Mouse (Mus musculus) MEL (cell line): ENCODE measurements around the gene Tbc1d16. TPM values are rescaled to one million over a fixed set of nuclear protein-coding genes. Genes with fewer than 3 reads are reported as not detected.

Source experiments
- DNase-seq: peaks from one replicate; pipeline ENCODE4 v3.0.0; 2011; ENCODE audit warnings: low read depth, low spot score
- H3K27ac ChIP-seq: 2 replicates; pipeline ENCODE4 v1.5.1; 2012; ENCODE audit warnings: low read depth, mild to moderate bottlenecking, control low read depth, low read length, moderate library complexity; ENCODE audit not compliant: control insufficient read depth
- H3K27me3 ChIP-seq, 2 experiments: fragments of 150-350 bp in 1 of 2; sonication (generic) in 1 of 2; 2 replicates each; pipeline ENCODE4 v1.6.1; 2012; ENCODE audit warnings: low read length in 2 of 2, mild to moderate bottlenecking in 2 of 2, improper control_type of control experiment in 1 of 2, moderate library complexity in 1 of 2; ENCODE audit not compliant: insufficient read depth in 2 of 2, control insufficient read depth in 1 of 2
- H3K36me3 ChIP-seq, 2 experiments: 2 replicates each; pipeline ENCODE4 v1.6.1; 2012 to 2014; ENCODE audit warnings: low read length in 2 of 2, improper control_type of control experiment in 1 of 2, inconsistent platforms in 1 of 2, mild to moderate bottlenecking in 1 of 2; ENCODE audit not compliant: insufficient read depth in 2 of 2, control insufficient read depth in 1 of 2
- H3K4me1 ChIP-seq, 2 experiments: fragments of 150-350 bp in 1 of 2; sonication (generic) in 1 of 2; 2 replicates each; pipeline ENCODE4 v1.6.1; 2012; ENCODE audit warnings: low read length in 2 of 2, improper control_type of control experiment in 1 of 2, mild to moderate bottlenecking in 1 of 2; ENCODE audit not compliant: insufficient read depth in 2 of 2, control insufficient read depth in 1 of 2
- H3K4me3 ChIP-seq, 2 experiments: fragments of 150-350 bp in 1 of 2; sonication (generic) in 1 of 2; 2 replicates each; pipeline ENCODE4 v1.5.1; 2012; ENCODE audit warnings: low read depth in 2 of 2, low read length in 2 of 2, mild to moderate bottlenecking in 2 of 2, moderate library complexity in 2 of 2, control low read depth in 1 of 2, improper control_type of control experiment in 1 of 2; ENCODE audit not compliant: control insufficient read depth in 1 of 2, insufficient read depth in 1 of 2
- H3K79me2 ChIP-seq: 2 replicates; pipeline ENCODE4 v1.6.1; 2012; ENCODE audit warnings: mild to moderate bottlenecking, low read length, moderate library complexity; ENCODE audit not compliant: control insufficient read depth, poor library complexity, insufficient read depth
- H3K9ac ChIP-seq: 2 replicates; pipeline ENCODE4 v1.6.1; 2012; ENCODE audit warnings: low read depth, mild to moderate bottlenecking, control low read depth, low read length, moderate library complexity; ENCODE audit not compliant: control insufficient read depth, poor library complexity, severe bottlenecking
- H3K9me3 ChIP-seq: fragments of 150-350 bp; sonication (generic); replicated peaks from 2 replicates; pipeline ENCODE4 v1.6.1; 2012; ENCODE audit warnings: mild to moderate bottlenecking, low read length, improper control_type of control experiment, moderate library complexity; ENCODE audit not compliant: insufficient read depth
- CTCF ChIP-seq, 3 experiments: IDR thresholded peaks in 2 of 3; conservative IDR thresholded peaks in 1 of 3; 2 replicates each; pipeline ENCODE4 v1.5.1; 2011 to 2012; ENCODE audit warnings: low read length in 3 of 3, low read depth in 2 of 3, mild to moderate bottlenecking in 2 of 3, improper control_type of control experiment in 1 of 3, inconsistent platforms in 1 of 3, mixed read lengths in 1 of 3, moderate library complexity in 1 of 3; ENCODE audit not compliant: control insufficient read depth in 1 of 3, insufficient read depth in 1 of 3, poor library complexity in 1 of 3, severe bottlenecking in 1 of 3
- E2F4 ChIP-seq: IDR thresholded peaks from 2 replicates; pipeline ENCODE4 v1.6.1; 2011; ENCODE audit warnings: low read depth, low read length, improper control_type of control experiment, borderline replicate concordance
- HCFC1 ChIP-seq: IDR thresholded peaks from 2 replicates; pipeline ENCODE4 v1.6.1; 2012; ENCODE audit warnings: low read depth, mild to moderate bottlenecking, inconsistent platforms, low read length, improper control_type of control experiment, moderate library complexity
- KAT2A ChIP-seq: conservative IDR thresholded peaks from 2 replicates; pipeline ENCODE4 v1.6.1; 2012; ENCODE audit warnings: low read depth, low read length, improper control_type of control experiment, inconsistent platforms
- MAX ChIP-seq: IDR thresholded peaks from 2 replicates; pipeline ENCODE4 v1.6.1; 2011; ENCODE audit warnings: low read length, improper control_type of control experiment
- MEF2A ChIP-seq: IDR thresholded peaks from 2 replicates; pipeline ENCODE4 v1.6.1; 2014; ENCODE audit warnings: low read depth, mild to moderate bottlenecking, inconsistent platforms, low read length, improper control_type of control experiment; ENCODE audit not compliant: poor library complexity, insufficient replicate concordance, severe bottlenecking; ENCODE audit errors: extremely low read depth
- MYC ChIP-seq: IDR thresholded peaks from 2 replicates; pipeline ENCODE4 v1.6.1; 2011; ENCODE audit warnings: low read depth, mild to moderate bottlenecking, low read length, improper control_type of control experiment, moderate library complexity
- NELFE ChIP-seq: IDR thresholded peaks from 2 replicates; pipeline ENCODE4 v1.6.1; 2011; ENCODE audit warnings: low read depth, low read length, improper control_type of control experiment
- POLR2A ChIP-seq, 2 experiments: IDR thresholded peaks; 2 replicates each; pipeline ENCODE4 v1.6.1; 2011 to 2012; ENCODE audit warnings: low read length in 2 of 2, mild to moderate bottlenecking in 2 of 2, control low read depth in 1 of 2, improper control_type of control experiment in 1 of 2, low read depth in 1 of 2, moderate library complexity in 1 of 2; ENCODE audit not compliant: control insufficient read depth in 1 of 2, insufficient read depth in 1 of 2, poor library complexity in 1 of 2
- POLR2AphosphoS5 ChIP-seq: IDR thresholded peaks from 2 replicates; pipeline ENCODE4 v1.6.1; 2012; ENCODE audit warnings: low read depth, borderline replicate concordance, mild to moderate bottlenecking, inconsistent platforms, low read length, moderate library complexity, mixed read lengths
- RAD21 ChIP-seq: IDR thresholded peaks from 2 replicates; pipeline ENCODE4 v1.6.1; 2011; ENCODE audit warnings: mild to moderate bottlenecking, low read depth, low read length, improper control_type of control experiment
- RCOR1 ChIP-seq: IDR thresholded peaks from 2 replicates; pipeline ENCODE4 v1.6.1; 2012; ENCODE audit warnings: low read depth, mild to moderate bottlenecking, inconsistent platforms, low read length, improper control_type of control experiment
- TCF12 ChIP-seq: IDR thresholded peaks from 2 replicates; pipeline ENCODE4 v1.6.1; 2014; ENCODE audit warnings: low read depth, mild to moderate bottlenecking, inconsistent platforms, low read length, improper control_type of control experiment, moderate library complexity
- USF2 ChIP-seq, 2 experiments: IDR thresholded peaks; 2 replicates each; pipeline ENCODE4 v1.6.1; 2011 to 2012; ENCODE audit warnings: improper control_type of control experiment in 2 of 2, low read length in 2 of 2, borderline replicate concordance in 1 of 2, inconsistent platforms in 1 of 2, low read depth in 1 of 2, mild to moderate bottlenecking in 1 of 2; ENCODE audit not compliant: insufficient read depth in 1 of 2
- ZC3H11A ChIP-seq: IDR thresholded peaks from 2 replicates; pipeline ENCODE4 v1.6.1; 2012; ENCODE audit warnings: low read depth, mild to moderate bottlenecking, inconsistent platforms, low read length, improper control_type of control experiment
- ZKSCAN1 ChIP-seq: IDR thresholded peaks from 2 replicates; pipeline ENCODE4 v1.6.1; 2012; ENCODE audit warnings: low read depth, mild to moderate bottlenecking, inconsistent platforms, low read length, improper control_type of control experiment, moderate library complexity
- polyA plus RNA-seq, 2 experiments: library from polyadenylated mRNA; stranded (reverse) in 1 of 2; unstranded in 1 of 2; fragments of >175 nt in 1 of 2; fragments of >200 nt in 1 of 2; gene quantifications; 2 replicates each; pipeline versions ENCODE4 v1.2.1 to v1.2.4; 2012; ENCODE audit warnings: low replicate concordance in 2 of 2, low read depth in 1 of 2; ENCODE audit not compliant: insufficient read length in 2 of 2, insufficient read depth in 1 of 2, missing spikeins in 1 of 2
- total RNA-seq: library from RNA; depleted of rRNA; stranded (reverse); fragments of 300-350 nt; gene quantifications from 2 replicates; pipeline ENCODE4 v1.2.3, GENCODE M21; 2012

The Tbc1d16 gene
- total and polyA plus RNA-seq, 3 experiments, result 13.6 to 19.2 TPM; not detected in 1

DNA sequence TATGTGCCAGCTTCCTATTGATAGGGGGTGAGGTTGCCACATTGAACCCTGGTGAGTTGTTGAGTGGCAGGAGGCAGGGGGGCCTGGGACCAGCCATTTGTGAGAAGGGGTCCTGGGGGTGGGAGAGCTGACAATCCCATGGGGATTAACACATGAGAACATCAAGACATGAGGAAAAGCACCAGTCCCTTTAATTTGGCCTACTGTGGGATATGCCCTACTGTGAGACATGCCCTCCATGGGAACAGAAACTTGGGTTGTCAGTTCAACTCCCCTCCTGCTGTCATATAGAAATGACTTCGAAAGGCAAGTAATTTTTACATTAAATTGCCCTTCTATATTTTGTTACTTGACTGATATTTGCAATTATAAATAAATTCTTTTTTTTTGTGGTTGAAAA, 59.4 kb downstream of the Tbc1d16 start:
- Histone ChIP-seq H3K9me3 (no peaks in the 10 kb centered on the region), H3K27me3 (no peaks in the 10 kb centered on the region), H3K4me1 (no peaks in the 10 kb centered on the region), H3K4me3 (no peak overlapping the region), H3K79me2 (no peaks in the 10 kb centered on the region), H3K36me3 (no peaks in the 10 kb centered on the region), H3K9ac (no peak overlapping the region), H3K27ac (no peak overlapping the region)
- DNase-seq, result no peak
- TF ChIP-seq RCOR1, result no peak
- TF ChIP-seq ZKSCAN1, result peak; percentile 74; the same call in 1 of the 2 replicates
- TF ChIP-seq RAD21, result no peak
- TF ChIP-seq USF2 (IDR thresholded peaks at IDR 0.05; ENCODE audit: borderline replicate concordance in 1 of 2, insufficient read depth in 1 of 2, low read depth in 1 of 2, low read length in 2 of 2), result no peak
- no peak for TF ChIP-seq HCFC1
- no peak for TF ChIP-seq MEF2A
- no peak for TF ChIP-seq POLR2AphosphoS5
- TF ChIP-seq, all 39 proteins: peak for 1

GRCm38 (mm10) chr11:119165995-119166394, 62.3 kb downstream of the Tbc1d16 start:
- no peaks in the 10 kb centered on the region for H3K4me1 ChIP-seq
- TF ChIP-seq POLR2A (IDR thresholded peaks at IDR 0.05; ENCODE audit: control insufficient read depth in 1 of 2, insufficient read depth in 1 of 2, low read depth in 1 of 2, low read length in 2 of 2, poor library complexity in 1 of 2), result no peak
- TF ChIP-seq ZC3H11A, result no peak
- TF ChIP-seq KAT2A, result no peak
- TF ChIP-seq MAX, result no peak
- no peak for TF ChIP-seq MYC
- TF ChIP-seq CTCF (IDR thresholded peaks at IDR 0.05 in 2 of 3, conservative IDR thresholded peaks at IDR 0.05 in 1 of 3; ENCODE audit: control insufficient read depth in 1 of 3, insufficient read depth in 1 of 3, low read depth in 2 of 3, low read length in 3 of 3, poor library complexity in 1 of 3, severe bottlenecking in 1 of 3), result no peak
- TF ChIP-seq E2F4, result no peak
- no peak for TF ChIP-seq NELFE
- no peak for TF ChIP-seq TCF12
- DNase-seq, result no peak
- no peaks in the 10 kb centered on the region for H3K79me2 ChIP-seq
- no peaks in the 10 kb centered on the region for H3K27me3 ChIP-seq
- no peak overlapping the region for H3K9ac ChIP-seq
- no peaks in the 10 kb centered on the region for H3K9me3 ChIP-seq
- no peaks in the 10 kb centered on the region for H3K36me3 ChIP-seq
- no peak overlapping the region for H3K27ac ChIP-seq
- H3K4me3 ChIP-seq, result no peak overlapping the region
